Mouse (Mus musculus) brown adipose tissue, adult 24 weeks (tissue): ENCODE data around the gene Mrps26. TPM values are rescaled to one million over a fixed set of nuclear protein-coding genes. Genes with fewer than 3 reads are reported as not detected.
A peak's percentile ranks its signal among the peaks of the same experiment; 100 is the strongest.
"Not testable (repeated sequence)": the region's sequence is repeated elsewhere in the genome, so short reads cannot be mapped to it uniquely, and the experiment has no call there.

ENCODE experiments used
- H3K27ac ChIP-seq: fragments of 200-500 bp; replicated peaks from 2 replicates; pipeline ENCODE4 v1.5.1; 2012; ENCODE audit warnings: low read depth, mild to moderate bottlenecking, low read length
- H3K4me1 ChIP-seq: fragments of 200-500 bp; 2 replicates; pipeline ENCODE4 v1.6.1; 2012; ENCODE audit warnings: low read length, mixed read lengths; ENCODE audit not compliant: control insufficient read depth, insufficient read depth, insufficient read length
- H3K4me3 ChIP-seq: fragments of 200-500 bp; 2 replicates; pipeline ENCODE4 v1.5.1; 2012; ENCODE audit warnings: low read depth, mild to moderate bottlenecking, low read length, moderate library complexity; ENCODE audit not compliant: insufficient read depth
- polyA plus RNA-seq: library from polyadenylated mRNA; stranded (reverse); fragments of >200 nt; gene quantifications from 2 replicates; pipeline ENCODE4 v1.2.4, GENCODE M21; 2012; ENCODE audit not compliant: missing spikeins, insufficient read depth, insufficient read length

Gene Mrps26
- 40.2 and 51.0 TPM in 2 replicates for polyA plus RNA-seq

DNA sequence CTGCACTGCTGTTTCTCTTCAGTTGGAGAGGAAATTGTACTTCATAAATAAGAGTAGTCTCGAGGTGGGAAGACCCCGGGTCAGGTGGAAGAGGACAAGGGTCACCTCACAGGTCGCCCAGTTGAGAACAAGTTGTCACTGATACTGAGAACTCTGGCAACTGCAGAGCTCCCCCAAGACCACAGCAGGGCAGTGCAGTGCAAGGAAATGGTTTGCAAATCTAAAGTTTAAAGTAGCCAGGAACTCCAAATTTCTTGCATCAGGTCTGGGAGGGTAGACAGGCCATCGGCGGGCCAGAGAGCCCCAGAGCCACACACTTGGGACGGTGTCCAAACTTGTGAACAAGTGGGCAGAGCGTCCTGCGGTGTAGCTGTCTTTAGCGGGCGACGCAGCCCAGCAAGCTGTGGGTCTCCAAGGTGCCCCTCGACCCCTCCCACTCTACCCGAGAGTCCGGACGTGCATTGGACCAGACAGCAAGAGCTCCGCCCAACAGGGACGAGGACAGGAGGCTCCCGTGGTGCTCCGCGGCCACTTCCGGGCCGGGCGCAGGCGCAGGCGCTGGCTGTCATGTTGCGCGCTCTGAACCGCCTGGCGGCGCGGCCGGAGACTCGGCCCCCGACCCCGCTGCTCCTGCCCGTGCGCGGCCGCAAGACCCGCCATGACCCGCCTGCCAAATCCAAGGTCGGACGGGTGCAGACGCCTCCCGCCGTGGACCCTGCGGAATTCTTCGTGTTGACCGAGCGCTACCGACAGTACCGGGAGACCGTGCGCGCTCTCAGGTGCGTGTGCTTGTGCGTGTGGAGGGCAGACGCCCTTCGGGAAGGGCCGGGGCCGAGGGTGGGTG lies at the start of gene Mrps26:
Gene Mrps26 (plus strand): TSS at position 531 of the 844 bp plus-strand sequence.
- H3K4me3 ChIP-seq, result peak within 1 kb of the TSS; percentile 72
- peak within 1 kb of the TSS; percentile 38 for H3K27ac ChIP-seq
- H3K4me1 ChIP-seq, result peaks cover 8% of the 10 kb centered on the region; the same call in 1 of the 2 replicates

DNA sequence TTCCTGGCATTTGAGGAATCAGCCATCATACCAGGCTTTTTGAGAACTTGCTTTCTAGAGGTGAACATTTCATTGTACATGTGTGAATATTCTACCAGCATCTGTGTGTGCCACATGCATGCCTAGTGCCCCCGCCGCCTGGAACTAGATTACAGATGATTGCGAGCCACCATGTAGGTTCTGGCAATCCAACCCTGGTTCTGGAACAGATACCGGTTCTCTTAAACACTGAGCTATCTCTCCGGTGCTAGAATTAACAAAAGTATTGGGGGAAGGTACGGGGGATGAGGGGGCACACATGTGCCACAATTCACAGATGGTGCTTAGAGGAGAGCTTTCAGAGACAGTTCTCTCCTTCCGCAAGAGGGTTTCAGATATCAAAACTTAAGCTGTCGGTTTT lies 49.6 kb upstream of the Mrps26 start:
- no peak overlapping the region for H3K27ac ChIP-seq
- H3K4me1 ChIP-seq, result peaks cover 7% of the 10 kb centered on the region; the same call in 1 of the 2 replicates
- H3K4me3 ChIP-seq, result no peak overlapping the region

DNA sequence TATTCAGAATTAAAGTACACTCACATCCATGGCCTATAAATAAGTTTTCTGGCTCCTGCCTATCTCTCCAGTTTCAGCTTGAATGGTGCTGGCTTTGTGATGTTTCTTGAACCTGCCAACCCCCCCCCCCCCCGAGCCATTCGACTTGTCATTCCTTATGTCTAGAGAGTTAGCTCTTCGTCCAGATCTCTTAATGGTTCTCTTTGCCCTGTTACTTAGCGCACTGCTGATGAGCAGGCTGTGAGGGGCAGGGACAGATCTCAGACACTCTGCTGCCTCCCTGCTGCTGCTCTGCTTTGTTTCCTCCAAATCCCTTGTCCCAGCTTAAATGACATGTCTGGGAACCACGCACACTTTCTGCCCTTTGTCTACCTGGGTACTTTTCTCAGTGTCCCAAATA lies 47.8 kb upstream of the Mrps26 start:
- no peak overlapping the region for H3K4me3 ChIP-seq
- H3K27ac ChIP-seq, result no peak overlapping the region
- H3K4me1 ChIP-seq, result peaks cover 7% of the 10 kb centered on the region; the same call in 1 of the 2 replicates

DNA sequence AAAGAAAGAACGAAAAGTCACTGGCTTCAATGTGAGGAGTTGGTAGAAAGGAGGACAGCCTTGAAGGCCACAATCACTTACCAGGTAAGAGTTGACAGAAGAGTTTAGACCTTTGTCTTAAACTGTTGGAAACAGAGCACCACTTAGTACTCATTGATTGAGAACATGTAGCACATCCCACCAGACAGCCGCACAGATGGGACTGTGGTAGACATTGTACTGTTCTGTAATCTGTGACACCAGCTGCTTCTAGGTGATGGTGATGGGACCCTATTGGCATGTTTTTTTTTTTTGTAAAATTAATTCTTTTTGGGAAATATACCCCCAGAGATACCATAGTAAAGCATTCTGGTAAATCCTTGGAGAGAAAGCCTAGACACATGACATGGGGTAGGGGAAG lies 41.6 kb upstream of the Mrps26 start:
- H3K27ac ChIP-seq, result no peak overlapping the region
- H3K4me3 ChIP-seq, result no peak overlapping the region
- no peaks in the 10 kb centered on the region for H3K4me1 ChIP-seq

DNA sequence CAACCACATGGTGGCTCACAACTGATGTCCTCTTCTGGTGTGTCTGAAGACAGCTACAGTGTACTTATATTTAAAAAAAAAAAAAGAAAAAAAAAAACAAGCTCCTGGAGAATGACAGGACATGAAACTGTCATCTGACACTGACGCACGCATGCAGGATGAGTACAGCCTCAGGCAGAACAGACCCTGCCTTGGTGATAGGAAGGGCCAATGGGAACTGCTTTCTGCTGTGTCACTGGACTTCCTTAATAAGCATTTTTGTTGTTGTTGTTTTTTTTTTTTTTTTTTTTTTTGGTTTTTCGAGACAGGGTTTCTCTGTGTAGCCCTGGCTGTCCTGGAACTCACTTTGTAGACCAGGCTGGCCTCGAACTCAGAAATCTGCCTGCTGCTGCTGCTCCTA lies 38.1 kb upstream of the Mrps26 start:
- H3K4me3 ChIP-seq, H3K27ac ChIP-seq, H3K4me1 ChIP-seq: not testable (repeated sequence)

DNA sequence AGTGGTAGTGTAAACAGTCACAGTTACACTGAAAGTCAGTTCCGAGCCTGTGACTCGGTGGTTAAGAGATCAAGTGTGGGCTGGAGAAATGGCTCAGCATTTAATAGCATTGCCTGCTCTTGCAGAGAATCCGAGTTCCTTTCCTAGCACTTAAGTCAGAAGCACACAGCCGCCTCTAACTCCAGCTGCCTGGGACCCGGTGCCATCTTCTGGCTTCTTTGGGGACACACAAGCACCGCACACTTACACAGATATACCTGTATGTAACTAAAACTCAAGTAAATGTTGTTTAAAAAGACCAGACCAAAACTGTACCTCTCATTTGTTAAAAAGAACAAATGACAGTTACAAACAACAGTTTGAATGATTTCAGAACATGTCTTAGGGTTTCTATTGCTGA lies 35.1 kb upstream of the Mrps26 start:
- Histone ChIP-seq H3K27ac (no peak overlapping the region), H3K4me1 (no peaks in the 10 kb centered on the region), H3K4me3 (no peak overlapping the region)

DNA sequence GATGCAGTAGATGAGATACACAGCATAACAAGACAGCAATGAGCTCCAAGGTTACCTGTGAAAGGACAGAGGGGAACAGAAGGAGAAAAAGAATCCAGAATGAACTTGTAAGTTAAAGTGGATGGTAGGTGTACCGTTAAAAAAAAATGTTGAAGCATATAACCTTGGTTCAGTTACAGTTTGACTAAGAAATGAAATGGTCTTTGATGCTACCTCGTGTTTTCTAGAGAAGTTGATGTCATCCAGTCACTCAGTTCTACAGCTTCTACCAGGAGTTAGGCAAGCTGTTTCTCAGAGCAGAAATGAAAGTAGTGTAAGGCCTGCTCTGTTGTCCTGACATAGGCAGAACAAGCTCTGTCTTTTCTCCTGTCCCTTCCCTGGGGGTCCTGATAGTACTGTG lies 34.3 kb upstream of the Mrps26 start:
- Histone ChIP-seq H3K4me3 (no peak overlapping the region), H3K27ac (no peak overlapping the region), H3K4me1 (no peaks in the 10 kb centered on the region)

DNA sequence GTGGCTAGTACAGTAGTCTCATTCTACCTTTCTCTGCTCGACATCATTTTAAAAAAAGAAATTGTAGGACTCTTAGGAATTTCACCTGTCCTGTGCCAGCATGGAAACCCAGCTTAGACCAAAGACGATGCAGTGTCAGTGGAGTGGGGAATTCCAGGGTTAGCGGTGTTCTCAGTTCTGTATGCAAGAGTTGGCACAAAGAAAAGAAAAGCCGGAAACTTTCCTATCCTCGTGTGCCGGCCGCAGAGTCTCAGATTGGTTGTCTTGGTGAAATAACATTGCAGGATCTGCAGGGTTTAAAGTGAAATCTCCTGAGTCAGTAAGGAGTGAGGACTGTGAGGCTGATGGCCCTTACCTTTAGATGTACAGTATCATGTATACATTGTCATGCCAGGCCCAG lies 33.6 kb upstream of the Mrps26 start:
- no peak overlapping the region for H3K27ac ChIP-seq
- no peak overlapping the region for H3K4me3 ChIP-seq
- H3K4me1 ChIP-seq, result no peaks in the 10 kb centered on the region

DNA sequence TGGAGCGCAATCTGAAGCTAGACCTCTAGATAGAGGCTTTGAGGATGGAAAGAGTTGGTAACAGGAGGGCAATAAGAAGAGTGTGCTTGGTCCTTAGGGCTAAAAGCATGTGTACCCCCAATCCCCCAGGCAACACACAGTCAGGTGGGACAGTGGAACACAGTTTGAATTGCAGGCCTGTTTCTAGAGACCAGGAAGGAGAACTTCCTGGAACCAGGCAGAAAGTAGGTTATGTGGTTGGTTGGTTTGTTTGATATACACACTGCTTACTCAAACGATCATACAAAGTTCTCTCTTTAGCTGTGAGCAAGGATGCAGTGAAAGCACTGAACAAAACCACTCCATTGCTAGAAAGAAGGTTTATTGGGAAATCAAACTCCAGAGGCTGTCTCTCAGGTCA lies 31.3 kb upstream of the Mrps26 start:
- no peaks in the 10 kb centered on the region for H3K4me1 ChIP-seq
- no peak overlapping the region for H3K27ac ChIP-seq
- H3K4me3 ChIP-seq, result no peak overlapping the region

GRCm38 (mm10) chr2:130535017-130535416 lies 28.5 kb upstream of the Mrps26 start:
- H3K4me1 ChIP-seq, result no peaks in the 10 kb centered on the region
- no peak overlapping the region for H3K4me3 ChIP-seq
- no peak overlapping the region for H3K27ac ChIP-seq

DNA sequence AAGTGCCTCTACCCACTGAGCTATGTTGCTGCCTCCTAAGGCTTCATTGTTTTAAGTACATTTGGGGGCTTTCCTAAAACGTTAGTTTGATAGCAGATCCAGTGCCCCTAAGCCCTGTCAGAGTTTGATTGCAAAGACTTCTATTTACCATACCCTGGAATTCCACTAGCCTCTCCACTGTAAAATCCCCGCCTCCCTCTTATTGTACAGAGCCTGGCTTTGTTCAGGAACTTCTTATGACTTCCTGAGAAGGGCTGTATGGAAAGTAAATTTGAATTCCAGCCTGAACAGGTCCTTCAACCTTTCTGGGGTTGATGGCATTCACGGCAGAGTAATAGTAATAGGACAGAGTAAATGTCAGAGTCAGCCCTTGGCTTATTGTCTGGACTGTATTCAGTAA lies 26.7 kb upstream of the Mrps26 start:
- H3K4me1 ChIP-seq, result no peaks in the 10 kb centered on the region
- H3K27ac ChIP-seq, result no peak overlapping the region
- H3K4me3 ChIP-seq, result no peak overlapping the region

DNA sequence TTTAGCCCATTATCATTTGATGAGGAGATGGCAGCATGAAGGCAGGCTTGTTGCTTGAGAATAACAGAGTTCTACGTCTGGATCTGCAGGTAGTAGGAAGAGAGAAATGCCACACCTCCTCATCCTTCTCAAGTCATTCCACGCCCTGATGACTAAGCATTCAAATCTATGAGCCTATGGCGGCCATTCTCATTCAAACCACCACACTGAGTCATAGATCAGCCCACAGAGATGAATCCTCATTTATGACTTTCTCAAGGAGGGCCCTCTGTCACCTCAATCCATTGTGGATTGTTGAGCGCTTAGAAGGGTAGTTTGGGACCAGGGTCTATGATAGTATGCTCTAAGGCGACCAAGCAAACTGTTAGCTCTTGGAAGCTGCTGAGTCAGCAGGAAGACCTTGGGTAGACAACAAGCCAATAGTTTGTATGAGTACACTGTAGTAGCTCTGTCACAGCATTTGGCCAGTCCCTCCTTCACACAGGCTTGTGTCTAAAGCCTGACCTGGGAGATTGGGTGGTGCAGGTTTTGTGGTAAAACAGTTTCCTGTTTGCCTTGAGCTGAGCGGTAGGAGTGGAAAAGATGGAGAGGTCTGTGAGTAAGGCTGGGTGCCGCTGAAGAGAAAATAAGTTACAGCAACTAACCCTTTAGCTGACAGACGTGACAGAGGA lies 24.5 kb upstream of the Mrps26 start:
- Histone ChIP-seq H3K4me1 (no peaks in the 10 kb centered on the region), H3K4me3 (no peak overlapping the region), H3K27ac (no peak overlapping the region)

DNA sequence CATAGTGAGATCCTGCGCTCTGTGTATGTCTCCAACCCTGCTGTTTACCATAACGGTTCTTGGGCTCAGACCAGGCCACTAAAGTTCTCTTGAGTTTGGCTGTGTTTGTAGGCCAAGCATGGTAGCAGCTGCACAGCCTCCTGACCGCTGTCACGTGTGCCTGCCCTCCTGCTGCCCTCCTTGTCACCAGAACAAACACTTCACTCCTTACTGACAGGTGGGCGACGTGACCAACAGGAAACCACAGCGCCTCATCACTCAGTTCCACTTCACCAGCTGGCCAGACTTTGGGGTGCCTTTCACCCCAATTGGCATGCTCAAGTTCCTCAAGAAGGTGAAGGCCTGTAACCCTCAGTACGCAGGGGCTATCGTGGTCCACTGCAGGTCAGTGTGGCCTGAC lies 23.3 kb upstream of the Mrps26 start:
- H3K4me3 ChIP-seq, result no peak overlapping the region
- H3K4me1 ChIP-seq, result no peaks in the 10 kb centered on the region
- no peak overlapping the region for H3K27ac ChIP-seq

DNA sequence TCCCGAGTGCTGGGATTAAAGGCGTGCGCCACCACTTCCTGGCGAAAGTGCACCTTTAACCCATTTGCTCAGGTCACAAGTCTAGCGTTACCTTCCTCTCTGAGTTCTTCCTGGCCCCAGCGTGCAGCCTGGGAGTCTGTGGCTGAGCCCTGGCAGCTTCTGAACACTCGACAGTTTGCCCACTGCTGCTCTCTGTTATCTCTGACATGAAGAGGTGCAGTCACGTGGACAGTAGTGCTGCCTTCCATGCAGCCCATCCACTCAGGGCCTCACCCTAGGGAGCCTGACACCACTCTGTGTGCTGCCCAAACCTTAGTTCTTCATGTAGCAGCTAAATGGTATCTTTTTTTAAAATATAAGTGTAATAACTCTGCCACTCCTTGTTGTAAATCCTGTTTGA lies 16.6 kb upstream of the Mrps26 start:
- Histone ChIP-seq H3K4me3 (no peak overlapping the region), H3K27ac (no peak overlapping the region), H3K4me1 (no peaks in the 10 kb centered on the region)

DNA sequence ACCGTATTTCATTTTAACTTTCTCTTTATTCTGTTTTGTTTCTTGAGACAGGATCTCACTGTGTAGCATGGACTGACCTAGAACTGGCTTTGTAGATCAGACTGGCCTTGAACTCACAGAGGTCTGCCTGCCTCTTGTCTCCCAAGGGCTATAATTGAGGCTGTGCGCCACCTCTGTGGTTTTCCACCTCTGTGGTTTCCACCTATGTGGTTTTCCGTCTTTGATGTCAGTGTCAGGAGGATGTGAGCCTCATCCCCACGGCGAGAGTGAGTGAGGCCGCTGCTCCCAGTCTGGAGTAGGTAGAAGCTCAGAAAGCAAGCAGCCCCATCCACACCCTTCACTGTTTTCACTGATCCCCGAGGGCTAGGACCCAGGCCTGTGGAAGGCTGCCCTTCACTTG lies 8.7 kb upstream of the Mrps26 start:
- no peak overlapping the region for H3K4me3 ChIP-seq
- no peaks in the 10 kb centered on the region for H3K4me1 ChIP-seq
- H3K27ac ChIP-seq, result no peak overlapping the region

DNA sequence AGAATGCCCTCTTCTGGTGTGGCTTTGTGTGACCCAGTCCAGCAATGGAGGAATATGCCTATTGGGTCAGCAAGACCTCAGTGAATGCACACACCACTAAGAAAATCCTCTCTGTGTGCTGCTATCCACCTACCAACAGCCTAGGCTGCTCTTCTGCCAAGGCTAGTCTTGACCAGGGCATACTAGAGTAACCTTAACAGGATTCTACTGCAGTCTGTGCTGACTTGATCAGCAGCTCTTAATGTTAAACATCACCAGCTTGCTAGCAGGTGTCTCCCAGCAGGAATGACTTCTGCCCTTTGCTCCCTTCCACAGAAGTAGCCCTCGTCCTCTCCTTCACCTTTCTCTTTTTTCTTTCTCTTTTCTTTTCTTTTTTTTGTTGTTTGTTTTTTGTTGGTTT lies 7.2 kb upstream of the Mrps26 start:
- no peak overlapping the region for H3K4me3 ChIP-seq
- no peaks in the 10 kb centered on the region for H3K4me1 ChIP-seq
- no peak overlapping the region for H3K27ac ChIP-seq
